Mouse (Mus musculus) lung, adult 2 months (tissue): ENCODE results near the gene Ccdc136. TPM values are rescaled to one million over a fixed set of nuclear protein-coding genes. Genes with fewer than 3 reads are reported as not detected.

Experiments used
- DNase-seq: peaks from one replicate; pipeline ENCODE4 v3.0.0; 2022
- H3K4me1 ChIP-seq: fragments of 200-500 bp; 2 replicates; pipeline ENCODE4 v1.6.1; 2011; ENCODE audit warnings: low read length; ENCODE audit not compliant: control insufficient read depth, insufficient read depth
- H3K4me3 ChIP-seq: fragments of 200-500 bp; replicated peaks from 2 replicates; pipeline ENCODE3; 2011; ENCODE audit warnings: low read depth, mild to moderate bottlenecking, control low read depth, low read length; ENCODE audit errors: extremely low read depth
- CTCF ChIP-seq: fragments of 200-500 bp; IDR thresholded peaks from 2 replicates; pipeline ENCODE4 v1.5.1; 2011; ENCODE audit warnings: mild to moderate bottlenecking, low read length, control low read depth; ENCODE audit not compliant: insufficient read depth
- POLR2A ChIP-seq: fragments of 200-500 bp; IDR thresholded peaks from 2 replicates; pipeline ENCODE4 v1.6.1; 2011; ENCODE audit warnings: low read depth, mild to moderate bottlenecking, control low read depth, low read length, borderline replicate concordance; ENCODE audit errors: extremely low read depth
- WGBS: fragments of 180-500 bp; shearing (Covaris S2); methylation state at CpG from one replicate; pipeline ENCODE4 v1.1.7; 2018; 5-methylcytosine and 5-hydroxymethylcytosine counted together
- polyA plus RNA-seq: library from polyadenylated mRNA; depleted of rRNA; stranded (reverse); fragments of >200 nt; gene quantifications from 2 replicates; pipeline ENCODE4 v1.2.3, GENCODE M21; 2012

Gene Ccdc136
- polyA plus RNA-seq, 1 experiment = 3.2 TPM

DNA sequence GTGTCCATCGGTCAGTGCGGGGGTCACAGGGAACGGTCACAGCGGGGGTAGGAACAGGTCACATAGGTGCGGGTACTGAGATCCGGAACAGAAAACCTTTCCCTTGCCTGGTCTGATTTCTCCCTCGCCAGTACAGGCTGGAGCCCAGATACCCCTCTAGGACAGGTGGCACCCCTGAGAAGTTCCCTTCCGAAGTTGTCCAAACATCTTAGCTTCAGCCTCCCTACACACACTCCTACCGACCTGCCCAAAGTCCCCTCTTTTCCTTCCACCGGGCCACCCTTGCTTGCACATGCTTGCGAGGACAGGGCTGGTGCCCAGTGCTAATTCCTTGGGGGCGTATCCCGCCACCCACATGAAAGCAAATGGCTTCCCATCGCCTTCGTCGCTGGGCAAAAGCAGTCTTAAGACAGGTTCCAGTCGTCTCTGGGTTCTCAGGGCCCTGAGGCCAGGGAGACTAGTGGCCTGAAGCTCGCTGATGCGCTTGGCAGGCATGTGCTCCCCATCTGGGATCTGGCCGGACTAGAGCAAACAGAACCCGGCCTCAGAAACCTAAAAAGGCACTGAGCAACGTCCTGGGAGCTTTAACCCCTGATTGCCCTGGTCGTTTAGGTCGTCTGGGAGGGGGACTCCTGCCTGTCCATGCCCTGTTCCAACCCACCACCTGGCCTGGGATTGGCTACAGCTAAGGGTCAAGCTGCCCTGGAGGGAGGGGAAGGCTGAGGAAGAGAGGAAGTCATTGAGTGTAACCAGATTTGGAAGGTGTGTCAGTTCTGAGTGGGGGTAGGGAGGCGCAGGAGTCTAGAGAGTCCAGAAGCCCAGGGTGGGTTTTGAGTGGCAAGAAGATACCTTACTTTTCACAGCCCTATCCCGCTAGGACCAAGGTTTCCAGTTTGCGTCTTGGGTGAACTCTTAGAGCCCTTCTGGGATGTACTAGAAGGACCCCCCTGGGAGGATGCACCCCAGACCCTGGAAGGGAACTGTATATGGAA is 38.0 kb downstream of the Ccdc136 start:
- H3K4me1 ChIP-seq = peaks cover 10% of the 10 kb centered on the region; the same call in 1 of the 2 replicates
- H3K4me3 ChIP-seq = peak overlapping the region; percentile 62
- TF ChIP-seq CTCF = no peak
- no peak for DNase-seq
- 16% methylated on average over 27 of the region's 27 CpGs for WGBS

DNA sequence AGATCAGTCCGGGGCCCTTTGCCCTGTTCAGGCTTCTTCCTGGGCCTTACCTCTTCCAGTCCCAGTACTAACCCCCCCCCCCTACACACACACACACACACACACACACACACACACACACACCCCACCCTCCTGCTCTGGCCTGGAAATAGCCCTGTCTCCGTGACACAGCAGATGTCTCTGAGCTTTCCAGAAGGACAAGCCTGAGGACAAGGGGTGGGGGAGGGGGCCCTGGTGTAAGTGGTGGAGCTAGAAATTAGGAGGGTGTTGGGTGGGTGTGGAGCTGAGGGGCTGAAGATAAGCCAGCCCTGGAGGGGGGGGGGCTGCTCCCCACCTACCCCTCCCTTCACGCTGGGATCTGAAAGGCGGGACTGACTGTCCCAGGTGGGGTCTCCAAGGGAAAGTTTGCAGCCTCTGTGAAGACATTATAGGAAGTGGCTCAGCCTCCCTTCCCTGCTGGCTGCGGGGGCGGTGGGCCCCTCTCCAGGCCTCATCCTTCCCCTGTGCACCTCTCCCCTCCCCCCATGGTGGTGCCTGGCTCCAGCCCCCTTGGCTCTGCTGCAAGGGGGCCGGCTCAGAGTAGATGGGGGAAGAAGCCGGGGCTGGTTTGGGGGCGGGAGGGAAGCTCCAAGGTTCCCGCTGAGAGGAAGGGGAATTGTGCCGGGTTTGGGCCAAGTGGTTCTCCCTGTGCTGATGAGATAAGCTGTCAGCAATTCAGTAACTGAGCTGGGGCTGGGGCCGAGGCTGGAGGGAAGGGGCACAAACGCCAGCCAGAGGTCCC is 39.0 kb downstream of the Ccdc136 start:
- DNase-seq = no peak
- Histone ChIP-seq H3K4me1 (peaks cover 10% of the 10 kb centered on the region; the same call in 1 of the 2 replicates), H3K4me3 (no peak overlapping the region)
- 28% methylated on average over 13 of the region's 13 CpGs for WGBS
- TF ChIP-seq CTCF (no peak), POLR2A (no peak)

GRCm38 (mm10) chr6:29435940-29436451 is 39.9 kb downstream of the Ccdc136 start:
- TF ChIP-seq POLR2A (no peak), CTCF (no peak)
- no peak for DNase-seq
- whole genome bisulfite sequencing = 50% methylated on average over 6 of the region's 6 CpGs
- Histone ChIP-seq H3K4me1 (peaks cover 10% of the 10 kb centered on the region; the same call in 1 of the 2 replicates), H3K4me3 (no peak overlapping the region)

DNA sequence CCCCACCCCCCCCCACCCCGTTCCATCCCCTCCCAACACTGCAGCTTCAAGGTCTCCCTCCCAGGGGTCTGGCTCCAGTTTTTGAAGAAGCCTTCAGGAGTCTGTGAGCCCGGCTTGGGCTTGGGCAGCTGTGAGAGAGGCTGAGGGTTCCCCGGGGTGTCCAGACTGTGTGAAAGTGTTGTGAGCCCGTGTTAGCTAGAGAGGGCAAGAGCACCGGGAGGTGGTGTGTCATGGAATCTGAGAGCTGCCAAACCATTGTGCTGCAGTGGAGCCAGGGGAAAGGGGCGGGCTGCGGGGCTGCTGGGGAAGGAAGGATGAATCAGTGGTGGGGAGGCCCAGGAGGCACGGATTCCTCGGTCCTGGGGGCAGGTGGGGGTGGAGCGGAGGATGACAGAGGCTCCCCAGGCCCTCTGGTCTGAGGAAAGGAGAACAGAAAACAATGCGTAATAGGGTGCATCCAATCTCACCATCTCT is 40.4 kb downstream of the Ccdc136 start:
- WGBS = 18% methylated on average over 11 of the region's 11 CpGs
- DNase-seq = no peak
- TF ChIP-seq CTCF (no peak), POLR2A (no peak)
- H3K4me1 ChIP-seq = peaks cover 10% of the 10 kb centered on the region; the same call in 1 of the 2 replicates
- no peak overlapping the region for H3K4me3 ChIP-seq

DNA sequence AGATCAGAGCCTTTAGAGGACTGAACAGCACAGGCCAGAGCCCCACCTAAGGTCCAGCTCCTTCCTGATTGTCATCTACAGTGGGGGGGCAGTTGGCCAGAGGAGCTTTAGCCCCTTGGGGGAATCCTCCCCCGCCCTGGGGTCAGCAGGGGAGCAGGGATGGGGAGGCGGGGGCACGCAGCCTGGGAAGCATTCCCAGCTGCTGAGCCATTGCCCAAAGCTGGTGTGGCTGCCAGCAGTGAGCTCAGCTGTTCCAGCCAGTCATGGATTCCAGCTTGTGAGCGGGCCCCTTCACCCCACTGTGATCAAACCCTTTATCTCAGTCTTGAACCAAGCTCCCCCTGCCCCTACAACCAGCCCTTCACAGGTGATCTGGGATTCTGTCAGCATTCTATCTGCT is 43.1 kb downstream of the Ccdc136 start:
- no peak overlapping the region for H3K4me3 ChIP-seq
- no peaks in the 10 kb centered on the region for H3K4me1 ChIP-seq
- WGBS = 61% methylated on average over 4 of the region's 4 CpGs
- TF ChIP-seq CTCF = no peak
- no peak for TF ChIP-seq POLR2A
- DNase-seq = no peak

DNA sequence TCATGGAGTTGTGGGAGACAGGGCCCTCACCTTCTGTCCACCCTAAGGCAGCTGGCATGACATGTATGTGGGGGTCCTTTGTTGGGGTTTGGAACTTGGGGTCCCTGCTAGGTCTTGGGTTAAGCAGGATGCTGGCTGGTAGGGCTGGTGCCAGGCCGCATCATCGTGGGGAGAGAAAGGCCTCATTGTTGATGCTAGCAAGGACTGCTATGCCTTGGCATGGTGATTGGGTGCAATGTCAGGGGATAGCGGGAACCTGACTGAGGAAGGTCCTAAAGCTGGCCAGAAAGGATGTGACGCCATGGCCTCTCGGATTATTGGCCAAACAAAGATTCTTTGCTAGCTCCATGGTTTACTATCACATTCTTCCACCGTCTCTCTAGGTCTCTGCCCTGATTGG is 43.7 kb downstream of the Ccdc136 start:
- no peak for TF ChIP-seq CTCF
- TF ChIP-seq POLR2A = no peak
- WGBS = 84% methylated on average over 6 of the region's 6 CpGs
- no peak for DNase-seq
- H3K4me1 ChIP-seq = no peaks in the 10 kb centered on the region
- H3K4me3 ChIP-seq = no peak overlapping the region

- no peak overlapping the region for H3K4me3 ChIP-seq
- peak; percentile 18 for DNase-seq
- TF ChIP-seq POLR2A (no peak), CTCF (peak; percentile 75)
- H3K4me1 ChIP-seq = no peaks in the 10 kb centered on the region
- 67% methylated on average over 11 of the region's 11 CpGs for WGBS
These were observed 48.7 kb downstream of the Ccdc136 start for GRCm38 (mm10) chr6:29444773-29445172.

DNA sequence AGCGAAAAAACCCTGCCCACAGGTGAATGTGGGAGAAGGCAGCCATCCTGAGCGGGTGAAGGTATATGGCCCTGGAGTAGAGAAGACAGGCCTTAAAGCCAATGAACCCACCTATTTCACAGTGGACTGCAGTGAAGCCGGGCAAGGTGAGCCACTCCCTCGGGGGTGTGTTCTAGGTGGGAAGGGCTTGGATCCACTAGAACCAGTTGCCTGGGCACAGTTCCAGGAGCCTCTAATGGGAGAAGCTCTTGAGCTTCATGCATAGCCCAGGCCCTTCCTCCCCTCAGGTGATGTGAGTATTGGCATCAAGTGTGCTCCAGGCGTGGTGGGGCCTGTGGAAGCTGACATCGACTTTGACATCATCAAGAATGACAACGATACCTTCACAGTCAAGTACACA is 49.2 kb downstream of the Ccdc136 start:
- Histone ChIP-seq H3K4me1 (no peaks in the 10 kb centered on the region), H3K4me3 (no peak overlapping the region)
- DNase-seq = peak; percentile 16
- 77% methylated on average over 7 of the region's 7 CpGs for WGBS
- TF ChIP-seq CTCF = no peak
- TF ChIP-seq POLR2A = no peak

DNA sequence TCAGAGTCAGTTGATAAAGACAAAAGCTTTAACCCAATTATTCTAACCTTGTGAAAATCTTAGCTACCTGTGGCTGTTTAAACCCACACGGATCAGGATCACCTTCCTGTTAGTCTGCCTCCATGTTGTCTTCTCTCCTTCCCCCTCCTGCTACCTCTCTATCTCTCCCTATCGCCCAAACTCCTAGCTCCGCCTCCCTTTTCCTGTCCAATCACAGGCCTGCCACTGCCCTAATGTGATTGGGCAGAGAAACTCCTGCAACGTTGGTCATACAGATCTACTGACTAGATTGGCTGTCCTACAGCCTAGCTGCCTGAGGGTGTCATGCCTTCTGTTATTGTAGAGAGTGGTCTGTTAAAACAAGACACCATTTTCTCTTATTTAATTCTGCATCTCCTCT is 53.7 kb downstream of the Ccdc136 start:
- no peak for TF ChIP-seq POLR2A
- TF ChIP-seq CTCF = no peak
- H3K4me3 ChIP-seq = no peak overlapping the region
- WGBS = 31% methylated on average over 4 of the region's 4 CpGs

More for the DNA sequence above, 53.7 kb downstream of the Ccdc136 start:
- H3K4me1 ChIP-seq = no peaks in the 10 kb centered on the region
- DNase-seq = no peak
